Mouse (Mus musculus) megakaryocyte, embryonic 14.5 days (primary cell): ENCODE measurements around the gene Skor1.

Experiments used
- FLI1 ChIP-seq: IDR thresholded peaks from 2 replicates; pipeline ENCODE4 v1.6.1; 2012; ENCODE audit warnings: low read length, inconsistent platforms, mixed read lengths
- GATA1 ChIP-seq: IDR thresholded peaks from 3 replicates; pipeline ENCODE4 v1.6.1; 2012; ENCODE audit warnings: mixed read lengths, low read length, inconsistent platforms, borderline replicate concordance

DNA sequence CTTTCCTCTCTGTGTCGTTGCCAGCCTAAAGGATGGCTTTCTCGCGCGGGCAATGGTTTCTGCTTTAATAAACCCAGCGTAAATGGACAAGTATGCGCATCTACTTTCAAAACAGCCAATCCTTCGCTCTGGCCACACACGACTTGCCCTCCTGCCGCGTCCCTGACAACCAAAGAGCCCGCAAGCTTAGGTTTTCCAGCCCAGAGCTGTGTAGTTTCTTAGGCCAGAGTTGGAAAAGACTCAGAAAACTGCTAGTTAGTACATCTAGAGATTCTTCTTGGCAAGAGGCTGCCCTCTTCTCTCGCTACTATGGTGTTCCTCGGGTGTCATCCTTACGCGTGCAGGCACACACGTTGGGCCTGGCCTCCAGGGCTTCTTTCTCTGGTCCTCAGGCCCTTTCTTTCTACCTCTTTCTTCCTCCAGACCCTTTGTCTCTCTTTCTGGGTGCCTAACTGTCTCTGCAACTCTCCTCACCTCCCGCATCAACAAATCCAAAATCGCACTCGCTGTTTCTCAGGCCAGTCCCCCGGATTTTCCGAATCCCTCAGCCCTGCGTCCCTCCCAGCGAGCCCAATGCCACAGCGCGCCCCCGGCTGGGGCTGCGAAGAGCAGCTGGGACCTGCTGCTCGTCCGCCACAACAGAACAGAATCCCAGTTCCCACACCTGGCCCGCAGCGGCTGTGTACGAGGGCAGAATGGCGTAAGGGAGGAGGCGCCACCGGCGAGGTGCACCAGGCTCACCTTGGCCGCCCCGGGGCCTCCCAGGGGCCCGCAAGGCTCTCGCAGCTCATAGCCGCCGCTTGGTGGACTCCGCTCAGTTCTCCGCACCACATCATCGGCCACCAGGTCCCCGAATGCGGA lies 4.9 kb downstream of the Skor1 start:
- TF ChIP-seq GATA1 (no peak), FLI1 (no peak)
